Mouse (Mus musculus) limb, embryonic 10.5 days (tissue): Measurements from ENCODE around the gene Olfr691. TPM values are rescaled to one million over a fixed set of nuclear protein-coding genes. Genes with fewer than 3 reads are reported as not detected.
"Not testable (repeated sequence)": the region's sequence is repeated elsewhere in the genome, so short reads cannot be mapped to it uniquely, and the experiment has no call there.

ENCODE experiments used
- DNase-seq: peaks from one replicate; pipeline ENCODE4 v3.0.0-alpha.2; 2017; ENCODE audit warnings: low spot score
- H3K27ac ChIP-seq: fragments of 300-500 bp; sonication (generic); 2 replicates; pipeline ENCODE4 v1.5.1; 2016; ENCODE audit warnings: mild to moderate bottlenecking
- H3K27me3 ChIP-seq: fragments of 300-500 bp; sonication (generic); 2 replicates; pipeline ENCODE4 v1.6.1; 2016; ENCODE audit warnings: low read depth, mild to moderate bottlenecking; ENCODE audit not compliant: poor library complexity, severe bottlenecking
- H3K36me3 ChIP-seq: fragments of 300-500 bp; sonication (generic); 2 replicates; pipeline ENCODE4 v1.6.1; 2016; ENCODE audit warnings: mild to moderate bottlenecking, moderate library complexity
- H3K4me1 ChIP-seq: fragments of 300-500 bp; sonication (generic); 2 replicates; pipeline ENCODE4 v1.6.1; 2016
- H3K4me3 ChIP-seq: fragments of 300-500 bp; sonication (generic); 2 replicates; pipeline ENCODE4 v1.5.1; 2016; ENCODE audit warnings: mild to moderate bottlenecking, moderate library complexity
- H3K9me3 ChIP-seq: fragments of 300-500 bp; sonication (generic); replicated peaks from 2 replicates; pipeline ENCODE4 v1.6.1; 2016; ENCODE audit warnings: mild to moderate bottlenecking
- WGBS: fragments of 180-500 bp; shearing (Covaris S2); methylation state at CpG from one replicate; pipeline ENCODE4 v1.1.7; 2016; 5-methylcytosine and 5-hydroxymethylcytosine counted together
- polyA plus RNA-seq: library from polyadenylated mRNA; unstranded; fragments of >200 nt; fragmentation: Nextera tagmentation; extraction: Ambion mirVana; gene quantifications from 2 replicates; pipeline ENCODE4 v1.2.1, GENCODE M21; 2016

The Olfr691 gene
- polyA plus RNA-seq: 0.14 and 0.15 TPM in 2 replicates

DNA sequence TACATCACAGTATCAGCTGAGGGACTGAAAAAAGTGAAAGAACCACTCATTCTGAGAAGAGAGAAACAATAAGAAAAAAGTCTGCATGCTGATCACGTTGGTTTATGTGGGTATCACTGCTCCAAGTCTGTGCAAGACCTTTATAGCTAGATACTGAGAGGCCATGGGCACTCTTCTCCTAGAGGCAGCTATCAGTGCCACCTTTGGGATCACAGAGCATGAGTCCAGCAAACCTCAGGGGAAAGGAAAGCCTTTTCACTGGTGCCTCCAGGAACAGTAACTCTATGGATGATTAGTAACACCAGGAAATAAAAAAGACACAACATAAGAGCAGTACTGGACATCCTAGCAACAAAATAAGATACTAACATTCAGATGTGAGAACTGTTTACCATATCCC, at the start of gene Olfr691:
Gene Olfr691, minus strand, starts transcription at position 101 of the 400 bp plus-strand sequence.
- DNase-seq: no peak
- Histone ChIP-seq H3K4me3 (no peak within 1 kb of the TSS), H3K27me3 (no peaks in the 10 kb centered on the region), H3K36me3 (no peaks in the 10 kb centered on the region), H3K4me1 (no peaks in the 10 kb centered on the region), H3K27ac (no peak within 1 kb of the TSS), H3K9me3 (no peaks in the 10 kb centered on the region)
- 51% methylated on average over 1 of the region's 1 CpGs for WGBS

DNA sequence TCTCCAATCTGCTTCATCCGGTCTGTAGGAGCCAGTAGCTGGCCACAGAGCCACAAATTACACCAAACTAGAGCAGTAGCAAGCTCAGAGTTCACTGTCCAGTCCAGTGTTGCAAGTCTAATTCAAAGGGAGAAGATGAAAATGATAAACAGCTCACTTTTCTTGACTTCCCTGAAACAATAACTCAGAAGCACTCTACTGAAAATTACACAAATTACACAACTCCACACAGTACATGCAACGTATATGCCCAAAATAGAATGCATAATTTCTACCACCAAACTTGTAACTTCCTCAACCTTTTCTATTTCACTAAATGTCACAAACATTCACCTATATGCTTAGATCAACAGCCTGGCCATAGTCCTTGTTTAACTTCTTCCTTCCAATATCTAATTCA, 48.2 kb upstream of the Olfr691 start:
- Histone ChIP-seq H3K4me1 (no peaks in the 10 kb centered on the region), H3K27me3 (no peaks in the 10 kb centered on the region), H3K27ac (no peak overlapping the region), H3K36me3 (peaks cover 64% of the 10 kb centered on the region), H3K4me3 (no peak overlapping the region), H3K9me3 (no peaks in the 10 kb centered on the region)
- DNase-seq: no peak
- 94% methylated on average over 2 of the region's 2 CpGs for WGBS

DNA sequence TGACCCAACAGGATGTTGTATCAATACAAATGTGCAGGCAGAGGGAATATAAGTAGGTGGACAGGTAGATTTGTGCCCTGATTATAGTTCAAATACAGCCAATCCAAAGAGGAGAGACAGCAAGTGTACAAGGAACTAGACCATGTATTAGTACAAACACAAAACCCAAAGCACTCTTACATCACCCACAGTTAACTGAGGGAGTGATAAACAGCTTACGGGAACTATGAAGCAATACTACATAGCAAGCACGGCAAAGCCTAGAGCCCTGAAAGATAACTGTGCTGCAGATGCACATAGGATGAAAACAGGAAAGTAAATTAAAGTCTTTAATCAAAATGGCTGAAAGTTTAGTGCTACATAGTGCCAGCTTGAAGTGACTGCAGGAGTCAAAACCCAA, 45.6 kb upstream of the Olfr691 start:
- WGBS: 99% methylated on average over 2 of the region's 2 CpGs
- H3K4me3 ChIP-seq: no peak overlapping the region
- H3K9me3 ChIP-seq: no peaks in the 10 kb centered on the region
- DNase-seq: no peak
- H3K4me1 ChIP-seq: no peaks in the 10 kb centered on the region
- no peaks in the 10 kb centered on the region for H3K27me3 ChIP-seq
- peaks cover 83% of the 10 kb centered on the region for H3K36me3 ChIP-seq
- H3K27ac ChIP-seq: no peak overlapping the region

DNA sequence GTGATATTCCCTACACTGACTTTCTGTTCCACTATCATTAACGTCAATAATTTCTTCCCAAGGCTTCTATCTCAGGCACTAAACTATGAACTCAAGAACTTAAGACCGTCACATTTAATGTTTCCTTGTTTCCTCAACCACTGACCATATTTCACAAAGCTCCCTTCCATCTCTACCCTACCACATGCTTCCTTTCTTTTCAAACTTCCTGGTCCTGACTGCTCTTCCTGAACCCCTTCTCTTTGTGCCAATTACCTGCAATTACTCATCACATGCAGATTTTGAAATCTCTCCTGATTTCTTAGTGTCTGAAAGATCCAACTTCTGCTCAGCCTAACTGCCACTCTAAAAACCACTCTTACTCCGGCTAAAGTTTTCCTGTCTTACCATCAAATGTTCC, 38.3 kb upstream of the Olfr691 start:
- H3K27ac ChIP-seq: no peak overlapping the region
- no peak for DNase-seq
- 97% methylated on average over 3 of the region's 3 CpGs for WGBS
- no peak overlapping the region for H3K4me3 ChIP-seq
- H3K36me3 ChIP-seq: peaks cover 87% of the 10 kb centered on the region
- H3K27me3 ChIP-seq: no peaks in the 10 kb centered on the region
- H3K4me1 ChIP-seq: no peaks in the 10 kb centered on the region
- H3K9me3 ChIP-seq: no peaks in the 10 kb centered on the region

DNA sequence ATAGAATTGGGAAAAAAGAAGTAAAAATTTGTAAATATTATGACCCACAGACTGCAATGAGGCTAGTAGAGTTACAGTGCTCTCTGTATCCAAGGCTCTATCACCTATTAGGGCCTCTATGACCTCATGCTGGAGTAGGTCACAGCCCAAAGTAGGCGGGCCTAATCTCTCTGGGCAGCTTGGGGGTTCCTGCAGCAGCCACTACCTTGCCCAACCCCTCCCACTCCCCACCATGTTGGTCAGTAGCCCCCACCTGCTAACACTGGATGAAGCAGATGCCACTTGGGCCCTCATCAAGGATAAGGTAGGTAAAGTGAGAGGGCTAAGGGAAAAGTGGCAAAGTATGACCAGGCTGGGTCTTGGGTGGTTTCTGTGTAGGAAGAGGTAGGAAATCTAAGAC, 32.8 kb upstream of the Olfr691 start, which contains the start of gene Gm5901:
Gene Gm5901, plus strand, starts transcription at position 173 of the 400 bp plus-strand sequence.
- 93% methylated on average over 1 of the region's 1 CpGs for WGBS
- Histone ChIP-seq H3K27ac (no peak within 1 kb of the TSS), H3K4me1 (no peaks in the 10 kb centered on the region), H3K4me3 (no peak within 1 kb of the TSS), H3K27me3 (no peaks in the 10 kb centered on the region), H3K9me3 (no peaks in the 10 kb centered on the region), H3K36me3 (peaks cover 59% of the 10 kb centered on the region)
- DNase-seq: no peak

DNA sequence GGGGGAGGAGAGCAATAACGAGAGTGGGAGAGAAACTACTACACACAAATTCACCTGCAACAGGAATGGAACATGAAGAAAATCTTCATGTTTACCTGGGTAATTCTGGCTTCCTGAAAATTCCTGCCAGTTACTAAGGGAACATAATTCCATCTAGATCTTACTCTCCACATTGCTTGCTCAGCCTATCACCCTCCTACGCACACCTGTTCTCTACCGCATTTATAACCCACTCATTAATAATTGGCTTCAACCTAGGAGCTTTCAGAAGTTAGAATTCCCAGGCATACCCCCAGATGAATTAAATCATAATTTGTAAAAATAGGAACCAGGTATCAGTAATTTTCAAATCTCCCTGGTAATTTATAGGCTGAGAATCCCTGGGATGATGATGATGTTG, 31.9 kb upstream of the Olfr691 start:
- DNase-seq: no peak
- H3K27ac ChIP-seq: no peak overlapping the region
- no peak overlapping the region for H3K4me3 ChIP-seq
- H3K4me1 ChIP-seq: no peaks in the 10 kb centered on the region
- peaks cover 50% of the 10 kb centered on the region for H3K36me3 ChIP-seq
- no peaks in the 10 kb centered on the region for H3K27me3 ChIP-seq
- no peaks in the 10 kb centered on the region for H3K9me3 ChIP-seq
- WGBS: 92% methylated on average over 3 of the region's 3 CpGs

DNA sequence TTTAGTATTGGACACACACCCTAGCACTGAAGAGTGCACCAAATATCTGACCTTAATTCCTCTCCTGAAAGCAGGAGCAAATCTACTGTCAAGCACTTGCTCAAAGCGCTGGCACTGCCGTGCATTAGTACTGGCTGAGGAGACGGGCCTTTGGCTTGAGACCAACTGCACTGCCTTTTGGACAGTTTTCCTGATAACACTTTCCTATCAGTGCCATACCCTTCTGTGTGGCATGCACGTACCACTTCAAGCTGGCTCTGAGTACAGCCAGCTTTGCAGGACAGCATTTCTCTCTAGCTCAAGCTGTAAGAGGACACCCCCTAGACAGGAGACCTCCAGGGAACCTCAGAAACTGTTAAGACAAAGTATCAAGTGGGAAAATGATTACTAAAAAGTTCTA, 31.4 kb upstream of the Olfr691 start:
- H3K9me3 ChIP-seq: no peaks in the 10 kb centered on the region
- peaks cover 46% of the 10 kb centered on the region for H3K36me3 ChIP-seq
- H3K27ac ChIP-seq: no peak overlapping the region
- DNase-seq: no peak
- 95% methylated on average over 4 of the region's 4 CpGs for WGBS
- H3K4me3 ChIP-seq: no peak overlapping the region
- H3K4me1 ChIP-seq: no peaks in the 10 kb centered on the region
- H3K27me3 ChIP-seq: no peaks in the 10 kb centered on the region

DNA sequence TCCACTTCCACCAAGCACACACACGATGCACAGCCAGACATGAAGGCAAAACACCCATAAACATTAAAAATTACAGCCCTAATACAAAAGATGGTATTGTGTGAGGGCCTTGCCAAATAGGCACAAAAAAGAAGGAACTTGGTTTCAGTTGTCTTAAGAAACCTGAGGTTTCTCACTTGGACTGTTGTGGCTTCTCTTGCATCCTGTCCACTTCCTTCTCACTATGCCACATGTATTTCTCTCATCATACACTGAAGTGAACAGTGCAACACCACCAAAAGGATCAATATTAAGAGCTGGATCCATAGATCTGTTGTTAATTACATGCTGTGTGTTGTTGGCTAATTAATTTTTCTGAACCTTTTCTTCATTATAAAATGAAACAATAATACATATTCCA, 30.8 kb upstream of the Olfr691 start:
- Histone ChIP-seq H3K27me3 (no peaks in the 10 kb centered on the region), H3K4me1 (no peaks in the 10 kb centered on the region), H3K4me3 (no peak overlapping the region), H3K27ac (no peak overlapping the region), H3K36me3 (peaks cover 40% of the 10 kb centered on the region), H3K9me3 (no peaks in the 10 kb centered on the region)
- 90% methylated on average over 1 of the region's 1 CpGs for WGBS
- DNase-seq: no peak

DNA sequence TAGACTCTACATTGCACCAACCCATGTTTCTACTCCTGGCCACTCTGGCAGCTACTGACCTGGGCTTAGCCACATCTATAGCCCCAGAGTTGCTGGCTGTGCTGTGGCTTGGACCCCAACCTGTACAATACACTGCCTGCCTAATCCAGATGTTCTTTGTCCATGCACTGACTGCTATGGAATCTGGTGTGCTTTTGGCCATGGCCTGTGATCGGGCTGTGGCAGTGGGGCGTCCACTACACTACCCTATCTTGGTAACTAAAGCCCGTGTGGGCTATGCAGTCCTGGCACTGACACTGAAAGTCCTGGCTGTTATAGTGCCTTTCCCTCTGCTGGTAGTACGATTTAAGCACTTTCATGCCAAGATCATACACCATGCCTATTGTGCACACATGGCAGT, 26.5 kb upstream of the Olfr691 start:
- no peak for DNase-seq
- WGBS: 92% methylated on average over 4 of the region's 4 CpGs

DNA sequence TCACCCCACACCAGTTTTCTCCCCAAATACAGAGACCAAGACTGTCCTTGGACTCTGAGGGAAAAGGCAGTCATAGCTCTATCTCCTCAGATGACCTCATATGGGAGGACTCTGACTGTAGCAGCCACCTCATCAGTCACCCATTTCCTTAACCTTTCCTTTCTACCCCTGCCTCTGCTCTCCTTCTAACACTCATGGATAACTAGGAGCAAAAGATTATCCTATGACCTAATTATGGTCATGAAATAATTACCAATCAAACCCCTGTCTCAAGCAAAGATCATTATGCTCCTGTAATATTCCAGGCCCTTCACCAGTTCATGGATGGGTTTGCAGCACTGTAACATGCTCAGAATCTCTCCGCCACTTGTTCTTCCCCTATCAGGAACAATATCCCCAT, 25.9 kb upstream of the Olfr691 start, which contains the start of gene Olfr692:
Gene Olfr692, plus strand, starts transcription at position 301 of the 400 bp plus-strand sequence.
- Histone ChIP-seq H3K27ac (no peak within 1 kb of the TSS), H3K4me1 (no peaks in the 10 kb centered on the region), H3K4me3 (no peak within 1 kb of the TSS), H3K36me3 (0 out of 2 replicates have a peak, but pooled peaks cover 4% of the 10 kb centered on the region), H3K27me3 (no peaks in the 10 kb centered on the region), H3K9me3 (no peaks in the 10 kb centered on the region)
- DNase-seq: no peak
- WGBS: 93% methylated on average over 1 of the region's 1 CpGs

More for the DNA sequence above, 26.5 kb upstream of the Olfr691 start:
- H3K27ac ChIP-seq: no peak overlapping the region
- peaks cover 10% of the 10 kb centered on the region; the same call in 1 of the 2 replicates for H3K36me3 ChIP-seq
- H3K4me3 ChIP-seq: no peak overlapping the region
- H3K27me3 ChIP-seq: no peaks in the 10 kb centered on the region
- no peaks in the 10 kb centered on the region for H3K9me3 ChIP-seq
- no peaks in the 10 kb centered on the region for H3K4me1 ChIP-seq

DNA sequence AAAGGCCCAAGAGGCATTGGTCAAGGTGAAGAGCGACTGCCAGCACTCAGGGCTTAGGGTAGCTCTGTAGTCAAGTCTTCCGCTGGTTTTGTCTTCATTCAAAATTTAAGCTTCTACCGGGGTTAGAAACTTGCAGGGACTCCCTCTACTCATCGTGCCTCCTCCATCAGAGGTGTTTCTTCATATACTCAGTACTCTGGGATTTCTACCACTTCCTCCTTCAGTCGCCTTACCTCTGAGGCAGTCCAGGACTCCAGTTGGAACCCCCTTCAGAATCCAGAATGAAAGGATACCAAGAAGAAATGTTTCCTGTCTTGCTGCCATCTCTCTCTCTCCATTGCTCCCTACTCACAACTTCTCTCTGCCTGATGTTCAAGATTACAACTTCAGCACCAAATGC, 25.2 kb upstream of the Olfr691 start:
- DNase-seq: no peak

DNA sequence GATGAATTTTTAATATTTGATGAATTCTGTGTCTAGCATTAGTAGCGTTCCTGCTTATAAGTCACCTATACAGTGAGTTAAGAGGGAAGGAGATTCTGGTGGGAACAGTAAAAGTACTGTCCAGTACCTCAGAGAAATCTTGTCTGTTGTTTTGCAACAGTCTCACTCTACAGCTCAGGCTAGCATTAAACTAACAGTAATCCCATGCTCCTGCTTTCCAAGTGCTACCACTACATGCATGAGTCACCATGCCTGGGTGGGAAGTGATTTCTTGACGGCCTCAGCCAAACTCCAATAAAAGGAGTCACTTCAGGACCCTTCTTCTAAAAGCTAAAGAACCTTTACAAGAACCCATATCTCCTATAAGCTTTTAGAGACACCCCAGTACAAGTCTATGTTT, 19.6 kb upstream of the Olfr691 start:
- Histone ChIP-seq H3K36me3 (no peaks in the 10 kb centered on the region), H3K4me1 (no peaks in the 10 kb centered on the region), H3K4me3 (no peak overlapping the region), H3K27ac (no peak overlapping the region), H3K9me3 (no peaks in the 10 kb centered on the region), H3K27me3 (no peaks in the 10 kb centered on the region)
- WGBS: 85% methylated on average over 2 of the region's 2 CpGs
- DNase-seq: no peak

More for the DNA sequence above, 25.2 kb upstream of the Olfr691 start:
- H3K4me3 ChIP-seq: no peak overlapping the region
- 0 out of 2 replicates have a peak, but pooled peaks cover 4% of the 10 kb centered on the region for H3K36me3 ChIP-seq
- H3K27ac ChIP-seq: no peak overlapping the region
- no peaks in the 10 kb centered on the region for H3K4me1 ChIP-seq
- 91% methylated on average over 5 of the region's 5 CpGs for WGBS
- H3K27me3 ChIP-seq: no peaks in the 10 kb centered on the region
- no peaks in the 10 kb centered on the region for H3K9me3 ChIP-seq

DNA sequence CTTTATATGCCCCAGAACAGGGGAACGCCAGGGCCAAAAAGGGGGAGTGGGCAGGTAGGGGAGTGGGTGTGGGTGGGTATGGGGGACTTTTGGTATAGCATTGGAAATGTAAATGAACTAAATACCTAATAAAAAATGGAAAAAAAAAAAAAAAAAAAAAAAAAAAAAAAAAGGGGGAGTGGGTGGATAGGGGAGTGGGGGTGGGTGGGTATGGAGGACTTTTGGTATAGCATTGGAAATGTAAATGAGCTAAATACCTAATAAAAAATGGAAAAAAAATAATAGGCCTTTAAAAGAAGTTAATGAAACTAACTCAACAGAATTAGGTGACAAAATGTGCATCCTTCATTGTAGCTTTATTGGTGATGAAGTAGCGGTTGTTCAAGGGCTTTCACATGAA, 14.4 kb upstream of the Olfr691 start:
- not testable (repeated sequence) for H3K27ac ChIP-seq, H3K4me3 ChIP-seq, H3K27me3 ChIP-seq, H3K36me3 ChIP-seq, DNase-seq, H3K9me3 ChIP-seq, H3K4me1 ChIP-seq
- 91% methylated on average over 1 of the region's 2 CpGs for WGBS

DNA sequence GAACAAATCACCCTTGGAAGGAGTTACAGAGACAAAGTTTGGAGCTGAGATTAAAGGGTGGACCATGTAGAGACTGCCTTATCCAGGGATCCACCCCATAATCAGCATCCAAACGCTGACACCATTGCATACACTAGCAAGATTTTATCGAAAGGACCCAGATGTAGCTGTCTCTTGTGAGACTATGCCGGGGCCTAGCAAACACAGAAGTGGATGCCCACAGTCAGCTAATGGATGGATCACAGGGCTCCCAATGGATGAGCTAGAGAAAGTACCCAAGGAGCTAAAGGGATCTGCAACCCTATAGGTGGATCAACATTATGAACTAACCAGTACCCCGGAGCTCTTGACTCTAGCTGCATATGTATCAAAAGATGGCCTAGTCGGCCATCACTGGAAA, 14.0 kb upstream of the Olfr691 start:
- not testable (repeated sequence) for H3K4me3 ChIP-seq, DNase-seq
- no CpG with 5 or more reads among the region's 5 CpGs for whole genome bisulfite sequencing

More for the DNA sequence above, 14.0 kb upstream of the Olfr691 start:
- H3K4me1 ChIP-seq, H3K27ac ChIP-seq, H3K27me3 ChIP-seq, H3K36me3 ChIP-seq, H3K9me3 ChIP-seq: not testable (repeated sequence)
